Mouse (Mus musculus): ENCODE results near the gene Amdhd2. TPM values are rescaled to one million over a fixed set of nuclear protein-coding genes. Genes with fewer than 3 reads are reported as not detected.

The Amdhd2 gene
- polyA plus RNA-seq, 1 experiment from 2014 or later, result 18.5 TPM

DNA sequence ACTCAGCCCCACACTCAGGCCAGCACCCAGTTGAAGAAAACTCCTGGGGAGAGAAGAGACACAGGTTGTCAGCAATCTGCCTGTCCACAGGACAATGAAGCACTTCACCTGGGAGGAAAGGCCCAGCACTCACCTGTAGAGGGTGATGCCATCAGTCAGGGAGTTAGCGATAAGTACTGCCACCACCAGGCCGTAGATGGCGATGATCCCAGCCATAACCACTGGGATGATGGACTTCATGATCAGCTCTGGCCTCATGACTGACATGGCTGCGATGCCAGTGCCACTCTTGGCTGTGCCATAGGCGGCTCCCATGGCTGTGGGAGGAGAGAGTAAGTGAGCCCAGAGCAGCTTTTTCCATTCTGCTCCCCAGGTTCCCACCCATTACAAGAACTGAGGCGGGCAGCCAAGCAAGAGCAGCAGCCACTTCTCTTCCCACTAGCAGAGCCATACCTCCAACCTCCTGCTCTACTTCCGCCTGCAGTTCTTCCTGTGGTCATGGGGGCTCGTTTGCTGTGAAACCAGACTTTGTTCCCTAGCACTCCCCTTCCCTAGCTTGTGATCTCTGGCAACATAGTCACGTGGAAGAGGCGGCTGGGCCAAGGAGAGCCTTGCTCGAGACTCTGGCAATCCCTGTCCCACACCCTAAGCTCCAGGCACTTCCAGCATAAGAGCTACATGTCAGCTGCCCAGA, 1.1 kb upstream of the Amdhd2 start:
- TF ChIP-seq EP300 (IDR thresholded peaks at IDR 0.05; ENCODE audit: low read depth), result no peak
- TF ChIP-seq CTCF (IDR thresholded peaks at IDR 0.05; ENCODE audit: low read depth), result peak; percentile 24; the same call in 1 of the 2 replicates
- no peak overlapping the region for H3K9ac ChIP-seq (replicated peaks)
- DNase-seq (no peak), ATAC-seq (no peak)
- no peaks in the 10 kb centered on the region for H3K27me3 ChIP-seq (ENCODE audit: insufficient read depth, low read length)
- no peak overlapping the region for H3K4me2 ChIP-seq (ENCODE audit: low read depth, low read length)
- H3K27ac ChIP-seq (ENCODE audit: low read depth), result peak overlapping the region; percentile 65; the same call in 1 of the 2 replicates
- H3K9me3 ChIP-seq (ENCODE audit: low read length), result no peaks in the 10 kb centered on the region
- H3K4me1 ChIP-seq (ENCODE audit: insufficient read depth), result peaks cover 38% of the 10 kb centered on the region
- H3K4me3 ChIP-seq (ENCODE audit: low read depth, low read length), result no peak overlapping the region
- H3K36me3 ChIP-seq (replicated peaks; ENCODE audit: insufficient read depth, low read length), result peaks cover 23% of the 10 kb centered on the region
- 68% methylated on average over 11 of the region's 11 CpGs for WGBS (ENCODE audit: insufficient replicate concordance)

DNA sequence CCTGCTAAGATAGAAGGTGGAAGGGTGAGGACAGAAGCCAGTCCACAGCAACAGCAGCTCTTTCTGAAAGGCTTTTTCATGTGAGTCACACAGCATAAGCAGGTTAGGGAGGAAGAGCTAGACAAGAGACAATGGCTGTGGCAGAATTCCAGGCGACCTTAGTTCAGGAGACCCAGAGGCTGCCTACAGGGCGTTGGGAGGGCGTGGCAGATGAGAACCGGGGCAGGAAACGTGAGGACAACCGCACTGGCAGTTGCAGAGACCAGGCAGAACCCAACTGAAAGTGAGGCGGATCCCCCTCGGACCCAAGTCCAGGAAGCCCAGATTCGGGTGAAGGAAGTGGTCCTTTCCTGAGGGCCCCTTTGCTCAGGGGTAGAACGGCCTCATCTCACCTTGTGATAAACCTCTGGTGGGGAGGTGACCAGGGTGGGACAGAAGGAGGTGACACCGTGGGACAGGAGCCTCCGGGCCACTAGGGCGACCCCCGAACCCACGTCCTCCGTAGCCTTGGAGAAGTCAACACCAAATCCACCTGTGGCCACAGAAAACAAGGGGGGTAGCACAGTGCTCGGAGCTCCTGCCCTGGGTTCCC, 886 bp downstream of the Amdhd2 start:
- peak overlapping the region; percentile 86 for H3K27ac ChIP-seq (ENCODE audit: low read depth)
- H3K9ac ChIP-seq (replicated peaks), result peak overlapping the region; percentile 73
- TF ChIP-seq CTCF (IDR thresholded peaks at IDR 0.05; ENCODE audit: low read depth) (no peak), EP300 (IDR thresholded peaks at IDR 0.05; ENCODE audit: low read depth) (no peak)
- H3K4me2 ChIP-seq (ENCODE audit: low read depth, low read length), result peak overlapping the region; percentile 92
- H3K4me1 ChIP-seq (ENCODE audit: insufficient read depth), result peaks cover 32% of the 10 kb centered on the region
- WGBS (ENCODE audit: insufficient replicate concordance), result 6% methylated on average over 17 of the region's 17 CpGs
- ATAC-seq (peak; percentile 24), DNase-seq (peak; percentile 74)
- H3K27me3 ChIP-seq (ENCODE audit: insufficient read depth, low read length), result no peaks in the 10 kb centered on the region
- H3K36me3 ChIP-seq (replicated peaks; ENCODE audit: insufficient read depth, low read length), result peaks cover 22% of the 10 kb centered on the region
- peak overlapping the region; percentile 59 for H3K4me3 ChIP-seq (ENCODE audit: low read depth, low read length)
- no peaks in the 10 kb centered on the region for H3K9me3 ChIP-seq (ENCODE audit: low read length)

DNA sequence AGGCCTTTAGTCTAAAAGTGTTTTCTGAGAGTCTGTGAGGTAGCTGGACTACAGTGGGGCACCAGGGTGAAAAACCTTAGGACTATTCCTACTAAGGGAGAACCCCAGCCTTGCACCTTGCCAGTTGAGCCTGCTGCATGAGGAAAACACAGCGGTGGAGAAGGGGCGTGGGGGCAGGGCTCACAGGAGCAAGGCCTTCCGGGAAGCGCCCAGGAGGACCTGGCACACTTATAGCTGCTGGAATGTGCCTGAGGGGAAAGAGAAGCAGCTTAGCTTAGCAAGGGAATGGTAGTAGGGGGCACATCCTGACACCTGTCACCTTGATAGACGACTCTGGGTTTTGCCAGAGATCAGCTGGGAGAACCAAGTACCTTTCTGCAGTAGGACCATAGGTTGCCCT, 2.1 kb downstream of the Amdhd2 start:
- Histone ChIP-seq H3K4me3 (ENCODE audit: low read depth, low read length) (no peak overlapping the region), H3K27ac (ENCODE audit: low read depth) (no peak overlapping the region), H3K9ac (replicated peaks) (no peak overlapping the region), H3K9me3 (ENCODE audit: low read length) (no peaks in the 10 kb centered on the region), H3K36me3 (replicated peaks; ENCODE audit: insufficient read depth, low read length) (peaks cover 14% of the 10 kb centered on the region), H3K4me2 (ENCODE audit: low read depth, low read length) (no peak overlapping the region), H3K27me3 (ENCODE audit: insufficient read depth, low read length) (no peaks in the 10 kb centered on the region), H3K4me1 (ENCODE audit: insufficient read depth) (peaks cover 23% of the 10 kb centered on the region)
- DNase-seq (no peak), ATAC-seq (no peak)
- WGBS (ENCODE audit: insufficient replicate concordance), result 79% methylated on average over 5 of the region's 5 CpGs
- TF ChIP-seq CTCF (IDR thresholded peaks at IDR 0.05; ENCODE audit: low read depth), result no peak
- TF ChIP-seq EP300 (IDR thresholded peaks at IDR 0.05; ENCODE audit: low read depth), result no peak

DNA sequence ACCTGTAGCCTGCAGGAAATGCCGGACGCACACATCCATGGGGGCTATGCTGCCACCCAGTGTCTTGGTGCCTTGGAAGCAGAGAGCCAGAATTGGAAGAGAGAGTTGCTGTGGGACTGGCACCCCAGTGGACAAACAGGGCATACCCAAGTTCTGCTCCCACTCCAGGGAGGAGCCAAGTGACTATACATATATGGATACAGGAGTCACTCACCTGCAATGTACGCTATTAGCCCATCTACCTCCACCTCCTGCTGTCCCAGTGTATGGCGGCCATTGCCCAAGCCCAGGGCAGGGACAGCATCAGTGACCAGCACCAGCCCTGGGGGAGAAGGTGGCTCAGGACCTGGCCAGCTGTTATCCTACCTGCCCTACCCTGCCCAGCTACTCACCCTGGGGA, 6.0 kb downstream of the Amdhd2 start:
- TF ChIP-seq CTCF (IDR thresholded peaks at IDR 0.05; ENCODE audit: low read depth) (no peak), EP300 (IDR thresholded peaks at IDR 0.05; ENCODE audit: low read depth) (no peak)
- no peak overlapping the region for H3K4me3 ChIP-seq (ENCODE audit: low read depth, low read length)
- peaks cover 6% of the 10 kb centered on the region for H3K36me3 ChIP-seq (replicated peaks; ENCODE audit: insufficient read depth, low read length)
- ATAC-seq, result no peak
- H3K9me3 ChIP-seq (ENCODE audit: low read length), result no peaks in the 10 kb centered on the region
- no peaks in the 10 kb centered on the region for H3K27me3 ChIP-seq (ENCODE audit: insufficient read depth, low read length)
- peaks cover 24% of the 10 kb centered on the region for H3K4me1 ChIP-seq (ENCODE audit: insufficient read depth)
- H3K4me2 ChIP-seq (ENCODE audit: low read depth, low read length), result no peak overlapping the region
- H3K27ac ChIP-seq (ENCODE audit: low read depth), result no peak overlapping the region
- H3K9ac ChIP-seq (replicated peaks), result no peak overlapping the region
- 91% methylated on average over 4 of the region's 4 CpGs for WGBS (ENCODE audit: insufficient replicate concordance)
- DNase-seq, result no peak

DNA sequence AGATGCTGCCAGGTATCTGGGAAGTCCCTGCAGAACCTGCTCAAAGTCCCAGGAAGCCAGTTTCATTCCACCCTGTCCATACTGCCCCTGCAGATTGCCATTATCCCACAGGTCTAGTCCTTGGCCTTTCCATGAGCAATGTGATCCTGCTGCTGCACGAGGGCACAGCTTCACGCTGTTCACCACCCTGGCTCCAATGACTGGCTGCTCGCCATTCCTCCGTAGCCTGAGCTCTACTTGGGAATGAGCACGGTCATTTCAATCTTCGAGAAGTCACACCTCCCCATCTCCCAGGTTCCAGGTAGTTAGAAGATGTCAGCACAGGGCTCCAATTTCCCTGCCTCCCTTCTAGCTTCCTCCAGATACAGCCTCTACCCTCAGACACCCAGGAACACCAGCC, 6.4 kb downstream of the Amdhd2 start:
- 85% methylated on average over 6 of the region's 6 CpGs for WGBS (ENCODE audit: insufficient replicate concordance)
- H3K4me2 ChIP-seq (ENCODE audit: low read depth, low read length), result no peak overlapping the region
- no peak overlapping the region for H3K27ac ChIP-seq (ENCODE audit: low read depth)
- no peak for ATAC-seq
- TF ChIP-seq CTCF (IDR thresholded peaks at IDR 0.05; ENCODE audit: low read depth) (no peak), EP300 (IDR thresholded peaks at IDR 0.05; ENCODE audit: low read depth) (no peak)
- no peak overlapping the region for H3K9ac ChIP-seq (replicated peaks)
- DNase-seq, result no peak
- H3K4me3 ChIP-seq (ENCODE audit: low read depth, low read length), result no peak overlapping the region
- H3K27me3 ChIP-seq (ENCODE audit: insufficient read depth, low read length), result no peaks in the 10 kb centered on the region
- peaks cover 21% of the 10 kb centered on the region for H3K4me1 ChIP-seq (ENCODE audit: insufficient read depth)
- peaks cover 6% of the 10 kb centered on the region for H3K36me3 ChIP-seq (replicated peaks; ENCODE audit: insufficient read depth, low read length)
- no peaks in the 10 kb centered on the region for H3K9me3 ChIP-seq (ENCODE audit: low read length)

DNA sequence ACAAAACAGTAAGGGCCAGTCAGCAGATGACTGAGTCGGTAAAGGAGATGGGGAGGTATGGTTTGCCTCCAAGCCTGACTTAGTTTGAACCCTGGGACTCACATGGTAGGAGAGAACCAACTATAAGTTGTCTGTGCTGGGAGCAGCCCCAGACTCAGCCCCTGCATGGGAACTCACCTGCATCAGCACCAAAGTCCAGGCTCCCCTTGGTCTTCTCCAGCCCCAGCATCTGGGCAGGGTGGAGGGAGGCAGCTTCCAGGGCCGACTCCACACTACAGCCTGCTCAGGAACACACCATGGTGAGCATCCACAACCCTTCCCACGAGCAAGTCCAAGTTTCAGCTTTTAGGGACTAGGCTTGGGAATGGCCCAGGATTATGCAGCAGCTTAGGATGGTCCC, 7.2 kb downstream of the Amdhd2 start:
- no peak overlapping the region for H3K27ac ChIP-seq (ENCODE audit: low read depth)
- no peak overlapping the region for H3K4me2 ChIP-seq (ENCODE audit: low read depth, low read length)
- ATAC-seq (no peak), DNase-seq (no peak)
- no peak for TF ChIP-seq EP300 (IDR thresholded peaks at IDR 0.05; ENCODE audit: low read depth)
- no peak for TF ChIP-seq CTCF (IDR thresholded peaks at IDR 0.05; ENCODE audit: low read depth)
- H3K9me3 ChIP-seq (ENCODE audit: low read length), result no peaks in the 10 kb centered on the region
- H3K36me3 ChIP-seq (replicated peaks; ENCODE audit: insufficient read depth, low read length), result peaks cover 6% of the 10 kb centered on the region
- WGBS (ENCODE audit: insufficient replicate concordance), result 71% methylated on average over 3 of the region's 3 CpGs
- no peak overlapping the region for H3K9ac ChIP-seq (replicated peaks)
- peaks cover 25% of the 10 kb centered on the region for H3K4me1 ChIP-seq (ENCODE audit: insufficient read depth)
- no peak overlapping the region for H3K4me3 ChIP-seq (ENCODE audit: low read depth, low read length)
- H3K27me3 ChIP-seq (ENCODE audit: insufficient read depth, low read length), result no peaks in the 10 kb centered on the region

All from liver, postnatal 0 days (tissue).